In genomic region chr17:47566133-47566532, GRCm38 (mm10) we compare ENCODE assay signal across 14 mouse cellular contexts. TPM values are rescaled to one million over a fixed set of nuclear protein-coding genes. Genes with fewer than 3 reads are reported as not detected.
DNase-seq lines count a peak whose midpoint lies in the region; ATAC-seq lines count a peak whose summit lies in the region.
"Had no signal": no experiment of that assay in that cellular context is flagged by ENCODE, and none has a peak within 500 bp of the region (broad histone marks: within the 10 kb centered on the region; RNA-seq: fewer than 3 reads in every experiment).

No protein-coding gene starts in this region.

- H3K4me2 ChIP-seq in limb, embryonic 12.5 days: no peak overlapping the region
- H3K4me2 ChIP-seq in forebrain, embryonic 16.5 days (ENCODE audit: low read length): no peak overlapping the region
- H3K4me2 ChIP-seq: embryonic facial prominence, embryonic 13.5 days had no signal

- no peaks in the 10 kb centered on the region for H3K36me3 ChIP-seq in limb, embryonic 12.5 days
- H3K36me3 ChIP-seq in limb, embryonic 10.5 days: no peaks in the 10 kb centered on the region
- H3K36me3 ChIP-seq in forebrain, embryonic 16.5 days (ENCODE audit: control insufficient read depth, insufficient read depth): no peaks in the 10 kb centered on the region
- H3K36me3 ChIP-seq: embryonic facial prominence, embryonic 13.5 days had no signal

- 19% methylated on average over 2 of the region's 2 CpGs for WGBS in limb, embryonic 12.5 days
- 14% methylated on average over 2 of the region's 2 CpGs for WGBS in limb, embryonic 10.5 days
- 18% methylated on average over 2 of the region's 2 CpGs for WGBS in forebrain, embryonic 16.5 days

- H3K27ac ChIP-seq in limb, embryonic 12.5 days: no peak overlapping the region
- H3K27ac ChIP-seq in limb, embryonic 10.5 days: no peak overlapping the region
- H3K27ac ChIP-seq in forebrain, embryonic 16.5 days (ENCODE audit: low read length): no peak overlapping the region
- H3K27ac ChIP-seq: embryonic facial prominence, embryonic 13.5 days; macrophage had no signal

- H3K4me3 ChIP-seq in limb, embryonic 12.5 days (replicated peaks): no peak overlapping the region
- no peak overlapping the region for H3K4me3 ChIP-seq in limb, embryonic 10.5 days
- H3K4me3 ChIP-seq in forebrain, embryonic 16.5 days (replicated peaks; ENCODE audit: low read length): no peak overlapping the region
- H3K4me3 ChIP-seq: embryonic facial prominence, embryonic 13.5 days had no signal

- H3K9ac ChIP-seq in limb, embryonic 12.5 days (replicated peaks): no peak overlapping the region
- H3K9ac ChIP-seq in forebrain, embryonic 16.5 days (replicated peaks; ENCODE audit: low read depth, low read length): no peak overlapping the region
- H3K9ac ChIP-seq: embryonic facial prominence, embryonic 13.5 days had no signal

- H3K9me3 ChIP-seq in limb, embryonic 12.5 days: no peaks in the 10 kb centered on the region
- no peaks in the 10 kb centered on the region for H3K9me3 ChIP-seq in limb, embryonic 10.5 days (replicated peaks)
- H3K9me3 ChIP-seq in forebrain, embryonic 16.5 days (ENCODE audit: control insufficient read depth, low read length): no peaks in the 10 kb centered on the region
- H3K9me3 ChIP-seq: embryonic facial prominence, embryonic 13.5 days had no signal

- DNase-seq in limb, embryonic 10.5 days (ENCODE audit: low spot score): no peak
- DNase-seq in ES-CJ7 (ENCODE audit: low read depth, low spot score) (peak; percentile 92), ZHBTc4 (ENCODE audit: low read depth, low spot score) (peak; percentile 86)
- no peak for DNase-seq in spleen, adult 18-20 months
- DNase-seq in testis, postnatal 14 days (ENCODE audit: low spot score): no peak
- DNase-seq: cerebellum, adult 8-10 months; kidney, postnatal 4 days; layer of hippocampus, postnatal 36 days; thymus, adult 18-20 months had no signal

- H3K27me3 ChIP-seq in limb, embryonic 12.5 days: no peaks in the 10 kb centered on the region
- H3K27me3 ChIP-seq in limb, embryonic 10.5 days (ENCODE audit: low read depth, poor library complexity, severe bottlenecking): no peaks in the 10 kb centered on the region
- H3K27me3 ChIP-seq in forebrain, embryonic 16.5 days (replicated peaks; ENCODE audit: control insufficient read depth, insufficient read depth, low read length): no peaks in the 10 kb centered on the region
- H3K27me3 ChIP-seq: CH12.LX; embryonic facial prominence, embryonic 13.5 days had no signal

- ATAC-seq in limb, embryonic 12.5 days (ENCODE audit: insufficient number of reproducible peaks, insufficient read depth, low FRiP score, low TSS enrichment, low read depth): 0 out of 2 replicates have a peak, but pooled peaks have one; percentile 14
- peak; percentile 45; the same call in 1 of the 2 replicates for ATAC-seq in forebrain, embryonic 16.5 days

- H3K4me1 ChIP-seq in limb, embryonic 12.5 days (replicated peaks): no peaks in the 10 kb centered on the region; the same call in 1 of the 2 replicates
- H3K4me1 ChIP-seq in limb, embryonic 10.5 days: peaks cover 5% of the 10 kb centered on the region
- H3K4me1 ChIP-seq in forebrain, embryonic 16.5 days (replicated peaks; ENCODE audit: control insufficient read depth, insufficient read depth, low read length): peaks cover 2% of the 10 kb centered on the region; the same call in 1 of the 2 replicates

RNA-seq across cellular contexts. Expression of gene Bysl, which starts 45.2 kb away (rescaled TPM):
- polyA plus RNA-seq in limb, embryonic 12.5 days (2016; fragmentation: Nextera tagmentation; extraction: Ambion mirVana): 28.3 and 28.4 TPM in 2 replicates
- 41.3 and 48.3 TPM in 2 replicates for polyA plus RNA-seq in limb, embryonic 10.5 days (2016; fragmentation: Nextera tagmentation; extraction: Ambion mirVana)
- 32.9 and 36.1 TPM in 2 replicates for polyA plus RNA-seq in forebrain, embryonic 16.5 days (2015; fragmentation: Nextera tagmentation; extraction: Ambion mirVana)

RNA-seq across cellular contexts. Expression of gene Med20, which starts 45.2 kb away (rescaled TPM):
- polyA plus RNA-seq in limb, embryonic 12.5 days (2016; fragmentation: Nextera tagmentation; extraction: Ambion mirVana): 47.8 and 48.9 TPM in 2 replicates
- polyA plus RNA-seq in limb, embryonic 10.5 days (2016; fragmentation: Nextera tagmentation; extraction: Ambion mirVana): 51.6 and 53.4 TPM in 2 replicates
- polyA plus RNA-seq in forebrain, embryonic 16.5 days (2015; fragmentation: Nextera tagmentation; extraction: Ambion mirVana): 51.6 and 51.8 TPM in 2 replicates

RNA-seq across cellular contexts. Expression of gene Gm20517, which starts 45.3 kb away (rescaled TPM):
- polyA plus RNA-seq in limb, embryonic 12.5 days (2016; fragmentation: Nextera tagmentation; extraction: Ambion mirVana): 2.3 and 2.6 TPM in 2 replicates
- 0.81 and 2.1 TPM in 2 replicates for polyA plus RNA-seq in limb, embryonic 10.5 days (2016; fragmentation: Nextera tagmentation; extraction: Ambion mirVana)
- 2.3 and 2.9 TPM in 2 replicates for polyA plus RNA-seq in forebrain, embryonic 16.5 days (2015; fragmentation: Nextera tagmentation; extraction: Ambion mirVana)

Comparison
In these comparisons a context has a peak if more than half of its experiments do, and no peak if none do; other contexts are left out.
1. DNase-seq: peak in ES-CJ7 (single experiment) and ZHBTc4 (single experiment); none in limb, embryonic 10.5 days (single experiment), spleen, adult 18-20 months (0 of 2) and testis, postnatal 14 days (single experiment).